Mouse (Mus musculus) liver, adult 2 months (tissue): ENCODE data around the gene Adgrf5.

Experiments
- CTCF ChIP-seq: fragments of 200-500 bp; IDR thresholded peaks from 2 replicates; pipeline ENCODE4 v1.5.1; 2011; ENCODE audit warnings: low read depth, low read length, control low read depth
- POLR2A ChIP-seq: fragments of 200-500 bp; IDR thresholded peaks from 2 replicates; pipeline ENCODE4 v1.6.1; 2011; ENCODE audit warnings: low read length, control low read depth; ENCODE audit not compliant: insufficient read depth; ENCODE audit errors: extremely low read depth

DNA sequence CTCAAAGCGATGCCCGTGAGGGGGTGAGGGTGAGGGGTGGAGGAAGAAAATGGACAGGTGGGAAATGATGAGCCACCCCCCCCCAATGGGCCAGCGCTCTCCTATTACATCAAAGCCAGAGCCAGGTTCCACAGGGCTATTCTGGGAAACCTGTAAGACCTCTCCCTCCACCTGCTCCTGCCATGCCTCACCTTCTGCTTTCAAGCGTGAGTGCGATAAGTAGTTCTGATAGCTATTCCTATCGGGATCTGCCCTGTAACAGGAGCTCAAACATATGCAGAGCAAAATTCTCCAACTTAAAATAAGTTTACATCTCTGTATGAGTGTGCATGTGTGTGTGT, 144.3 kb downstream of the Adgrf5 start:
- TF ChIP-seq POLR2A (no peak), CTCF (no peak)
